Mouse (Mus musculus) heart, postnatal 0 days (tissue): Measurements from ENCODE around the gene C1qtnf5. TPM values are rescaled to one million over a fixed set of nuclear protein-coding genes. Genes with fewer than 3 reads are reported as not detected.

Experiments used
- ATAC-seq: fragments of 200-750 bp; cut with Nextera tagmentation; 2 replicates; pipeline ENCODE4 v1.8.0; 2017; ENCODE audit warnings: low read depth, moderate number of reproducible peaks, moderate library complexity; ENCODE audit not compliant: insufficient read depth
- DNase-seq: peaks from one replicate; pipeline ENCODE4 v3.0.0-alpha.2; 2016; ENCODE audit warnings: low spot score
- H3K27ac ChIP-seq: fragments of 300-500 bp; sonication (generic); 2 replicates; pipeline ENCODE4 v1.5.1; 2014; ENCODE audit warnings: low read depth, mild to moderate bottlenecking
- H3K27me3 ChIP-seq: fragments of 300-500 bp; sonication (generic); 2 replicates; pipeline ENCODE4 v1.6.1; 2014; ENCODE audit warnings: low read length, mixed read lengths; ENCODE audit not compliant: control insufficient read depth, insufficient read depth
- H3K36me3 ChIP-seq: fragments of 300-500 bp; sonication (generic); replicated peaks from 2 replicates; pipeline ENCODE4 v1.6.1; 2014; ENCODE audit warnings: low read length, mixed read lengths; ENCODE audit not compliant: control insufficient read depth, insufficient read depth
- H3K4me1 ChIP-seq: fragments of 300-500 bp; sonication (generic); 2 replicates; pipeline ENCODE4 v1.6.1; 2014; ENCODE audit warnings: antibody characterized with exemption; ENCODE audit not compliant: control insufficient read depth, insufficient read depth
- H3K4me2 ChIP-seq: fragments of 300-500 bp; sonication (generic); 2 replicates; pipeline ENCODE4 v1.6.1; 2014; ENCODE audit warnings: low read depth, mild to moderate bottlenecking, low read length, moderate library complexity
- H3K4me3 ChIP-seq: fragments of 300-500 bp; sonication (generic); 2 replicates; pipeline ENCODE4 v1.5.1; 2014; ENCODE audit warnings: low read depth, low read length
- H3K9ac ChIP-seq: fragments of 300-500 bp; sonication (generic); replicated peaks from 2 replicates; pipeline ENCODE4 v1.6.1; 2014; ENCODE audit warnings: low read depth, low read length, mixed read lengths
- H3K9me3 ChIP-seq: fragments of 300-500 bp; sonication (generic); replicated peaks from 2 replicates; pipeline ENCODE4 v1.6.1; 2016; ENCODE audit warnings: low read length; ENCODE audit not compliant: control insufficient read depth
- CTCF ChIP-seq: IDR thresholded peaks from 2 replicates; pipeline ENCODE4 v1.5.1; 2016; ENCODE audit warnings: antibody characterized with exemption, control low read depth, low read depth
- EP300 ChIP-seq: IDR thresholded peaks from 2 replicates; pipeline ENCODE4 v1.6.1; 2016; ENCODE audit warnings: antibody characterized with exemption, low read depth
- WGBS: fragments of 180-500 bp; shearing (Covaris S2); extraction: QIAGEN DNeasy Blood & Tissue Kit; methylation state at CpG from one replicate; pipeline ENCODE4 v1.1.7; 2014; 5-methylcytosine and 5-hydroxymethylcytosine counted together
- polyA plus RNA-seq: library from polyadenylated mRNA; unstranded; fragments of >200 nt; fragmentation: Nextera tagmentation; extraction: Ambion mirVana; gene quantifications from 2 replicates; pipeline ENCODE4 v1.2.1, GENCODE M21; 2015
- total RNA-seq: library from RNA; depleted of rRNA; stranded (reverse); fragments of >200 nt; gene quantifications from 2 replicates; pipeline ENCODE4 v1.2.3, GENCODE M21; 2014; ENCODE audit warnings: low replicate concordance

The C1qtnf5 gene
- total and polyA plus RNA-seq, 2 experiments from 2014 or later = 4.1 to 9.0 TPM

GRCm38 (mm10) chr9:44125026-44125425 is 18.0 kb downstream of the C1qtnf5 start:
- Histone ChIP-seq H3K9ac (no peak overlapping the region), H3K4me3 (no peak overlapping the region), H3K4me1 (peaks cover 10% of the 10 kb centered on the region), H3K36me3 (no peaks in the 10 kb centered on the region), H3K9me3 (no peaks in the 10 kb centered on the region), H3K27me3 (no peaks in the 10 kb centered on the region), H3K4me2 (no peak overlapping the region), H3K27ac (no peak overlapping the region)
- 64% methylated on average over 5 of the region's 5 CpGs for WGBS
- no peak for TF ChIP-seq EP300
- TF ChIP-seq CTCF = no peak
- DNase-seq (no peak), ATAC-seq (no peak)

- peaks cover 18% of the 10 kb centered on the region for H3K4me1 ChIP-seq
- no peak for ATAC-seq
- no peaks in the 10 kb centered on the region for H3K27me3 ChIP-seq
- peak; percentile 84 for DNase-seq
- H3K9ac ChIP-seq = no peak overlapping the region
- no peaks in the 10 kb centered on the region for H3K36me3 ChIP-seq
- peak overlapping the region; percentile 16; the same call in 1 of the 2 replicates for H3K4me3 ChIP-seq
- peak overlapping the region; percentile 47 for H3K4me2 ChIP-seq
- H3K27ac ChIP-seq = peak overlapping the region; percentile 77
- WGBS = 30% methylated on average over 18 of the region's 18 CpGs
- TF ChIP-seq CTCF (peak; percentile 92), EP300 (no peak)
- no peaks in the 10 kb centered on the region for H3K9me3 ChIP-seq
Observed at GRCm38 (mm10) chr9:44125546-44126428, 18.7 kb downstream of the C1qtnf5 start.

GRCm38 (mm10) chr9:44126746-44127145 is 19.7 kb downstream of the C1qtnf5 start:
- H3K36me3 ChIP-seq = no peaks in the 10 kb centered on the region
- 81% methylated on average over 3 of the region's 3 CpGs for WGBS
- no peak overlapping the region for H3K4me2 ChIP-seq
- no peak for TF ChIP-seq CTCF
- no peak for TF ChIP-seq EP300
- peak overlapping the region; percentile 77 for H3K27ac ChIP-seq
- H3K4me1 ChIP-seq = peaks cover 20% of the 10 kb centered on the region
- no peak overlapping the region for H3K4me3 ChIP-seq
- ATAC-seq (no peak), DNase-seq (no peak)
- no peak overlapping the region for H3K9ac ChIP-seq
- H3K27me3 ChIP-seq = no peaks in the 10 kb centered on the region
- no peaks in the 10 kb centered on the region for H3K9me3 ChIP-seq

- TF ChIP-seq EP300 = no peak
- TF ChIP-seq CTCF = no peak
Observed at GRCm38 (mm10) chr9:44127351-44127801, 20.3 kb downstream of the C1qtnf5 start.

GRCm38 (mm10) chr9:44129633-44130032 is 22.6 kb downstream of the C1qtnf5 start:
- peak; percentile 22 for ATAC-seq
- TF ChIP-seq CTCF (no peak), EP300 (no peak)
- Histone ChIP-seq H3K9me3 (no peaks in the 10 kb centered on the region), H3K9ac (peak overlapping the region; percentile 58), H3K4me3 (peak overlapping the region; percentile 50), H3K4me2 (peak overlapping the region; percentile 86), H3K36me3 (no peaks in the 10 kb centered on the region), H3K27ac (peak overlapping the region; percentile 97), H3K4me1 (peaks cover 29% of the 10 kb centered on the region), H3K27me3 (no peaks in the 10 kb centered on the region)
- 2% methylated on average over 9 of the region's 9 CpGs for WGBS
- peak; percentile 56 for DNase-seq

More at GRCm38 (mm10) chr9:44127351-44127801, 20.3 kb downstream of the C1qtnf5 start:
- H3K27ac ChIP-seq = peak overlapping the region; percentile 77
- WGBS = 47% methylated on average over 3 of the region's 3 CpGs
- no peaks in the 10 kb centered on the region for H3K9me3 ChIP-seq
- ATAC-seq = no peak
- DNase-seq = peak; percentile 24
- H3K4me3 ChIP-seq = no peak overlapping the region
- no peaks in the 10 kb centered on the region for H3K27me3 ChIP-seq
- no peak overlapping the region for H3K4me2 ChIP-seq
- no peak overlapping the region for H3K9ac ChIP-seq
- peaks cover 20% of the 10 kb centered on the region for H3K4me1 ChIP-seq
- no peaks in the 10 kb centered on the region for H3K36me3 ChIP-seq
